Mouse (Mus musculus): Measurements from ENCODE around the gene Fam83f. TPM values are rescaled to one million over a fixed set of nuclear protein-coding genes. Genes with fewer than 3 reads are reported as not detected.

Gene Fam83f
- polyA plus RNA-seq, 1 experiment from 2014 or later, result 0.26 TPM

- no peak for ATAC-seq (ENCODE audit: low FRiP score, low TSS enrichment)
- DNase-seq, result no peak
- Histone ChIP-seq H3K9ac (replicated peaks; ENCODE audit: low read length) (no peak overlapping the region), H3K4me2 (ENCODE audit: low read length) (no peak overlapping the region), H3K36me3 (ENCODE audit: control insufficient read depth, insufficient read depth, low read length) (no peaks in the 10 kb centered on the region), H3K4me3 (replicated peaks; ENCODE audit: low read depth, low read length) (no peak overlapping the region), H3K27ac (replicated peaks; ENCODE audit: low read depth, low read length) (no peak overlapping the region), H3K27me3 (ENCODE audit: control insufficient read depth, insufficient read depth, low read length) (no peaks in the 10 kb centered on the region), H3K4me1 (ENCODE audit: control insufficient read depth, insufficient read depth, low read length) (peaks cover 46% of the 10 kb centered on the region), H3K9me3 (ENCODE audit: control insufficient read depth, low read length) (no peaks in the 10 kb centered on the region)
- WGBS, result 67% methylated on average over 4 of the region's 4 CpGs
Observed at GRCm38 (mm10) chr15:80681466-80681881, 9.8 kb downstream of the Fam83f start.

- Histone ChIP-seq H3K9ac (replicated peaks; ENCODE audit: low read length) (no peak overlapping the region), H3K27ac (replicated peaks; ENCODE audit: low read depth, low read length) (no peak overlapping the region), H3K4me1 (ENCODE audit: control insufficient read depth, insufficient read depth, low read length) (peaks cover 48% of the 10 kb centered on the region), H3K4me3 (replicated peaks; ENCODE audit: low read depth, low read length) (no peak overlapping the region), H3K36me3 (ENCODE audit: control insufficient read depth, insufficient read depth, low read length) (no peaks in the 10 kb centered on the region), H3K27me3 (ENCODE audit: control insufficient read depth, insufficient read depth, low read length) (no peaks in the 10 kb centered on the region), H3K4me2 (ENCODE audit: low read length) (no peak overlapping the region), H3K9me3 (ENCODE audit: control insufficient read depth, low read length) (no peaks in the 10 kb centered on the region)
- WGBS, result 85% methylated on average over 8 of the region's 8 CpGs
- ATAC-seq (ENCODE audit: low FRiP score, low TSS enrichment), result no peak
- no peak for DNase-seq
Observed at GRCm38 (mm10) chr15:80682343-80682742, 10.7 kb downstream of the Fam83f start.

GRCm38 (mm10) chr15:80683151-80683550, 11.5 kb downstream of the Fam83f start:
- no peak overlapping the region for H3K4me2 ChIP-seq (ENCODE audit: low read length)
- DNase-seq (no peak), ATAC-seq (ENCODE audit: low FRiP score, low TSS enrichment) (no peak)
- no peak overlapping the region for H3K9ac ChIP-seq (replicated peaks; ENCODE audit: low read length)
- H3K36me3 ChIP-seq (ENCODE audit: control insufficient read depth, insufficient read depth, low read length), result no peaks in the 10 kb centered on the region
- H3K27me3 ChIP-seq (ENCODE audit: control insufficient read depth, insufficient read depth, low read length), result no peaks in the 10 kb centered on the region
- no peaks in the 10 kb centered on the region for H3K9me3 ChIP-seq (ENCODE audit: control insufficient read depth, low read length)
- no peak overlapping the region for H3K27ac ChIP-seq (replicated peaks; ENCODE audit: low read depth, low read length)
- no peak overlapping the region for H3K4me3 ChIP-seq (replicated peaks; ENCODE audit: low read depth, low read length)
- H3K4me1 ChIP-seq (ENCODE audit: control insufficient read depth, insufficient read depth, low read length), result peaks cover 47% of the 10 kb centered on the region
- WGBS, result 89% methylated on average over 6 of the region's 6 CpGs

GRCm38 (mm10) chr15:80683990-80684389, 12.3 kb downstream of the Fam83f start:
- no peak overlapping the region for H3K9ac ChIP-seq (replicated peaks; ENCODE audit: low read length)
- no peak overlapping the region for H3K4me3 ChIP-seq (replicated peaks; ENCODE audit: low read depth, low read length)
- H3K9me3 ChIP-seq (ENCODE audit: control insufficient read depth, low read length), result no peaks in the 10 kb centered on the region
- H3K4me2 ChIP-seq (ENCODE audit: low read length), result no peak overlapping the region
- no peaks in the 10 kb centered on the region for H3K36me3 ChIP-seq (ENCODE audit: control insufficient read depth, insufficient read depth, low read length)
- H3K4me1 ChIP-seq (ENCODE audit: control insufficient read depth, insufficient read depth, low read length), result peaks cover 45% of the 10 kb centered on the region
- H3K27ac ChIP-seq (replicated peaks; ENCODE audit: low read depth, low read length), result peak overlapping the region; percentile 1; the same call in 1 of the 2 replicates
- no peaks in the 10 kb centered on the region for H3K27me3 ChIP-seq (ENCODE audit: control insufficient read depth, insufficient read depth, low read length)
- 45% methylated on average over 3 of the region's 3 CpGs for WGBS
- ATAC-seq (ENCODE audit: low FRiP score, low TSS enrichment) (no peak), DNase-seq (no peak)

GRCm38 (mm10) chr15:80684786-80685602, 13.3 kb downstream of the Fam83f start:
- peak overlapping the region; percentile 54 for H3K27ac ChIP-seq (replicated peaks; ENCODE audit: low read depth, low read length)
- 13% methylated on average over 8 of the region's 8 CpGs for WGBS
- DNase-seq (no peak), ATAC-seq (ENCODE audit: low FRiP score, low TSS enrichment) (no peak)
- H3K9ac ChIP-seq (replicated peaks; ENCODE audit: low read length), result 0 out of 2 replicates have a peak overlapping the region, but pooled peaks have one; percentile 1
- H3K4me2 ChIP-seq (ENCODE audit: low read length), result no peak overlapping the region
- no peaks in the 10 kb centered on the region for H3K36me3 ChIP-seq (ENCODE audit: control insufficient read depth, insufficient read depth, low read length)
- H3K4me3 ChIP-seq (replicated peaks; ENCODE audit: low read depth, low read length), result no peak overlapping the region
- H3K9me3 ChIP-seq (ENCODE audit: control insufficient read depth, low read length), result no peaks in the 10 kb centered on the region
- peaks cover 39% of the 10 kb centered on the region for H3K4me1 ChIP-seq (ENCODE audit: control insufficient read depth, insufficient read depth, low read length)
- H3K27me3 ChIP-seq (ENCODE audit: control insufficient read depth, insufficient read depth, low read length), result no peaks in the 10 kb centered on the region

GRCm38 (mm10) chr15:80685603-80685895, 13.9 kb downstream of the Fam83f start:
- Histone ChIP-seq H3K4me1 (ENCODE audit: control insufficient read depth, insufficient read depth, low read length) (peaks cover 38% of the 10 kb centered on the region), H3K9ac (replicated peaks; ENCODE audit: low read length) (no peak overlapping the region), H3K9me3 (ENCODE audit: control insufficient read depth, low read length) (no peaks in the 10 kb centered on the region), H3K27ac (replicated peaks; ENCODE audit: low read depth, low read length) (peak overlapping the region; percentile 54), H3K36me3 (ENCODE audit: control insufficient read depth, insufficient read depth, low read length) (no peaks in the 10 kb centered on the region), H3K4me2 (ENCODE audit: low read length) (no peak overlapping the region), H3K27me3 (ENCODE audit: control insufficient read depth, insufficient read depth, low read length) (no peaks in the 10 kb centered on the region), H3K4me3 (replicated peaks; ENCODE audit: low read depth, low read length) (no peak overlapping the region)
- ATAC-seq (ENCODE audit: low FRiP score, low TSS enrichment) (peak; percentile 53; the same call in 1 of the 2 replicates), DNase-seq (peak; percentile 73)
- WGBS, result 20% methylated on average over 7 of the region's 7 CpGs

- Histone ChIP-seq H3K27me3 (ENCODE audit: control insufficient read depth, insufficient read depth, low read length) (no peaks in the 10 kb centered on the region), H3K4me2 (ENCODE audit: low read length) (no peak overlapping the region), H3K4me3 (replicated peaks; ENCODE audit: low read depth, low read length) (no peak overlapping the region), H3K4me1 (ENCODE audit: control insufficient read depth, insufficient read depth, low read length) (peaks cover 37% of the 10 kb centered on the region), H3K9me3 (ENCODE audit: control insufficient read depth, low read length) (no peaks in the 10 kb centered on the region), H3K9ac (replicated peaks; ENCODE audit: low read length) (no peak overlapping the region), H3K36me3 (ENCODE audit: control insufficient read depth, insufficient read depth, low read length) (no peaks in the 10 kb centered on the region), H3K27ac (replicated peaks; ENCODE audit: low read depth, low read length) (no peak overlapping the region)
- 66% methylated on average over 7 of the region's 7 CpGs for WGBS
- no peak for ATAC-seq (ENCODE audit: low FRiP score, low TSS enrichment)
- no peak for DNase-seq
Observed at GRCm38 (mm10) chr15:80688536-80688935, 16.9 kb downstream of the Fam83f start.

GRCm38 (mm10) chr15:80693492-80693891, 21.8 kb downstream of the Fam83f start:
- Histone ChIP-seq H3K9ac (replicated peaks; ENCODE audit: low read length) (no peak overlapping the region), H3K27ac (replicated peaks; ENCODE audit: low read depth, low read length) (peak overlapping the region; percentile 37)
- DNase-seq, result peak; percentile 60

More at GRCm38 (mm10) chr15:80693492-80693891, 21.8 kb downstream of the Fam83f start:
- H3K4me1 ChIP-seq (ENCODE audit: control insufficient read depth, insufficient read depth, low read length), result peaks cover 15% of the 10 kb centered on the region
- H3K4me2 ChIP-seq (ENCODE audit: low read length), result 0 out of 2 replicates have a peak overlapping the region, but pooled peaks have one; percentile 9
- H3K9me3 ChIP-seq (ENCODE audit: control insufficient read depth, low read length), result no peaks in the 10 kb centered on the region
- H3K4me3 ChIP-seq (replicated peaks; ENCODE audit: low read depth, low read length), result no peak overlapping the region
- no peaks in the 10 kb centered on the region for H3K36me3 ChIP-seq (ENCODE audit: control insufficient read depth, insufficient read depth, low read length)
- no peak for ATAC-seq (ENCODE audit: low FRiP score, low TSS enrichment)
- no peaks in the 10 kb centered on the region for H3K27me3 ChIP-seq (ENCODE audit: control insufficient read depth, insufficient read depth, low read length)
- WGBS, result 10% methylated on average over 3 of the region's 3 CpGs

Measured in midbrain, embryonic 14.5 days (tissue).